Mouse (Mus musculus) G1E (cell line): ENCODE data around the gene Ap2s1.

Experiments used
- CTCF ChIP-seq: IDR thresholded peaks from 2 replicates; pipeline ENCODE4 v1.5.1; 2012; ENCODE audit warnings: low read depth, low read length, inconsistent platforms, mixed read lengths
- GATA1 ChIP-seq: IDR thresholded peaks from 2 replicates; pipeline ENCODE4 v1.6.1; 2012; ENCODE audit warnings: borderline replicate concordance, low read length, inconsistent platforms, mixed read lengths

DNA sequence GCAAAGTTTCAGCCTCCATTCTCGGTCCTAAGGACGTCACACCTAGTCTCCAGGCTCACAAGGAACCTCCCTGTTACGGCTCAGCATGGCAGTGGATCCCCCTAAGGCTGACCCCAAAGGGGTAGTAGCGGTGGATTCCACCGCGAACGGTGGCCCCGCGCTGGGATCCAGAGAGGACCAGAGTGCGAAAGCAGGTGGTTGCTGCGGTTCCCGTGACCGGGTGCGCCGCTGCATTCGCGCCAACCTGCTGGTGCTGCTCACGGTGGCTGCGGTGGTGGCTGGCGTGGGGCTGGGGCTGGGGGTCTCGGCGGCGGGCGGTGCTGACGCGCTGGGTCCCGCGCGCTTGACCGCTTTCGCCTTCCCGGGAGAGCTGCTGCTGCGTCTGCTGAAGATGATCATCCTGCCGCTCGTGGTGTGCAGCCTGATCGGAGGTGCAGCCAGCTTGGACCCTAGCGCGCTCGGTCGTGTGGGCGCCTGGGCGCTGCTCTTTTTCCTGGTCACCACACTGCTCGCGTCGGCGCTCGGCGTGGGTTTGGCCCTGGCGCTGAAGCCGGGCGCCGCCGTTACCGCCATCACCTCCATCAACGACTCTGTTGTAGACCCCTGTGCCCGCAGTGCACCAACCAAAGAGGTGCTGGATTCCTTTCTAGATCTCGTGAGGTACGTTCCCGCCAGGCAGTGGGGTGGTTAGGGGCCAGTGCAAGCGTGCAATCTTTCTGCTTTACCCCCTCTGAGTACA lies 43.8 kb downstream of the Ap2s1 start:
- TF ChIP-seq GATA1 (no peak), CTCF (no peak)
